ENCODE assay signal across 25 mouse cellular contexts in the genomic region with DNA sequence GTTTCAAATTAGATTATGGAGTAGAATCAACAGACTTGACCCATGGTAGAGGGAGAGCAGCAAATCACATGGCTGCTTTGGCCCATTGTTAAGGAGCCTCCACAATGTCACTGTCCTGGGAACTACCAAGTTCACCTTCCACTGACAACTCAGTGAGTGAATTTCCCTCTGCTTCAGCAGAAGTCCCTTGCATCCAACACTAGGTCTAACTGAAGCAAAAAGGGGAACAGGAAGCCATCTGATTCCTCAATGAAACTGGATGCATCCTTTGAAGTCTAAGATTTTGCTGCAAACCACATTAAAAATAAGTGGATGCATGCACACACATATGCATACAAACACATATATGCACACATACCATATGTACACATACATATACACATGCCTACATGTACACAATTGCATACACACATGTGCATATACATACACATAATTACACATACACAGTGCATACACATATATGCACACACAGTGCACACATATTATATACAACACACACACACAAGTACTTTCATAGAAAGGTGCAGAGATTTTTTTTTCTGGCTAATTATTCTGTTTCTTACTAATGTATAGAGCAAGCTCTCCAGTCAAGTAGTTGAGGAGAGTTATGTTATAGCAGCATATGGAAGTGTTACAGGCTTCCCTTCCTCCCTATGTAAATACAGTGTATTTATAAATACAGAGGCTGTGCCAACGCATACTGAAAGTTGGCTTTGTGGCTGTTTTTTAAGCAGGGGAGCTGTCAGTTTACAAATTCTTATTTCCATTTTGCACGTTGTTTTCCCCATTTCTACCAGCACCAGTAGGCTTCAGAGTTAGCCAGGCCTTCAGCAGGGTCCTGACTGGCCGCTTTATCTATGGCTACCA. TPM values are rescaled to one million over a fixed set of nuclear protein-coding genes. Genes with fewer than 3 reads are reported as not detected.
DNase-seq lines count a peak whose midpoint lies in the region; ATAC-seq and TF ChIP-seq lines count a peak whose summit lies in the region.
"Had no signal": no experiment of that assay in that cellular context is flagged by ENCODE, and none has a peak within 500 bp of the region (broad histone marks: within the 10 kb centered on the region; RNA-seq: fewer than 3 reads in every experiment).

No protein-coding gene starts in this region.

- H3K27ac ChIP-seq in liver, embryonic 16.5 days (ENCODE audit: low read length), result no peak overlapping the region
- no peak overlapping the region for H3K27ac ChIP-seq in CH12.LX (ENCODE audit: insufficient read depth, low read depth)
- no peak overlapping the region for H3K27ac ChIP-seq in embryonic facial prominence, embryonic 10.5 days (replicated peaks)
- H3K27ac ChIP-seq: gastrocnemius, adult 2 months; hindbrain, embryonic 15.5 days; layer of hippocampus, adult 2 months; limb, embryonic 10.5 days; midbrain, embryonic 13.5 days had no signal

- no peaks in the 10 kb centered on the region for H3K79me2 ChIP-seq in CH12.LX (replicated peaks; ENCODE audit: control insufficient read depth, extremely low read depth, insufficient read depth, poor library complexity, severe bottlenecking)

- H3K9ac ChIP-seq in liver, embryonic 16.5 days (ENCODE audit: low read depth, low read length), result no peak overlapping the region; the same call in 1 of the 2 replicates
- H3K9ac ChIP-seq in CH12.LX (ENCODE audit: insufficient read depth, low read depth), result no peak overlapping the region
- H3K9ac ChIP-seq: hindbrain, embryonic 15.5 days; midbrain, embryonic 13.5 days had no signal

- H3K4me3 ChIP-seq in liver, embryonic 16.5 days (ENCODE audit: low read depth, low read length), result no peak overlapping the region
- H3K4me3 ChIP-seq in CH12.LX (replicated peaks in 1 of 3; ENCODE audit: low read depth in 2 of 3, low read length in 2 of 3, poor library complexity in 1 of 3), result no peak overlapping the region
- no peak overlapping the region for H3K4me3 ChIP-seq in embryonic facial prominence, embryonic 10.5 days
- H3K4me3 ChIP-seq: gastrocnemius, adult 2 months; hindbrain, embryonic 15.5 days; layer of hippocampus, adult 2 months; limb, embryonic 10.5 days; megakaryocyte, embryonic 14.5 days; midbrain, embryonic 13.5 days had no signal

- H3K36me3 ChIP-seq in liver, embryonic 16.5 days (ENCODE audit: control insufficient read depth, insufficient read depth), result no peaks in the 10 kb centered on the region
- H3K36me3 ChIP-seq in CH12.LX (replicated peaks in 1 of 2; ENCODE audit: control insufficient read depth in 1 of 2, insufficient read depth in 1 of 2, low read length in 1 of 2), result no peaks in the 10 kb centered on the region
- no peaks in the 10 kb centered on the region for H3K36me3 ChIP-seq in embryonic facial prominence, embryonic 10.5 days (replicated peaks)
- H3K36me3 ChIP-seq: hindbrain, embryonic 15.5 days; limb, embryonic 10.5 days; midbrain, embryonic 13.5 days had no signal

- no peak for TF ChIP-seq POLR2A in CH12.LX (IDR thresholded peaks at IDR 0.05; ENCODE audit: low read depth, low read length)

- TF ChIP-seq RAD21 in CH12.LX (IDR thresholded peaks at IDR 0.05; ENCODE audit: low read depth, low read length), result no peak

- no peak for DNase-seq in liver
- DNase-seq in CH12.LX (ENCODE audit: extremely low read depth), result no peak
- DNase-seq in brain, adult 2 months (ENCODE audit: low read depth, low spot score), result peak; percentile 51
- no peak for DNase-seq in embryonic facial prominence, embryonic 10.5 days (ENCODE audit: low spot score)
- DNase-seq in embryo, embryonic 10 days (ENCODE audit: low spot score), result no peak
- DNase-seq: adrenal gland, adult 8-10 months; cerebellum, adult 8-10 months; gastrocnemius, adult 2 months; heart, postnatal 4 days; kidney, adult 9 months; kidney, postnatal 14 days; right cerebral cortex, postnatal 14 days; thymus, postnatal 14 days had no signal

- no peaks in the 10 kb centered on the region for H3K4me1 ChIP-seq in liver, embryonic 16.5 days (ENCODE audit: control insufficient read depth, low read depth, low read length)
- peaks cover 6 to 12% of the 10 kb centered on the region in 2 experiments; a peak in 2 of 4 replicates for H3K4me1 ChIP-seq in CH12.LX (ENCODE audit: control insufficient read depth in 1 of 2, insufficient read depth in 2 of 2)
- H3K4me1 ChIP-seq in embryonic facial prominence, embryonic 10.5 days, result peaks cover 18% of the 10 kb centered on the region
- H3K4me1 ChIP-seq: hindbrain, embryonic 15.5 days; midbrain, embryonic 13.5 days had no signal

- dilution Hi-C loops in CH12.LX (cut with MboI; ENCODE audit: extremely low pct_ligation_motif_present, extremely low pct_unique_long_range_greater_than_20kb, low sequenced_read_pairs), result no loop called here

- no peak for TF ChIP-seq CTCF in CH12.LX (conservative IDR thresholded peaks at IDR 0.05 in 1 of 2, IDR thresholded peaks at IDR 0.05 in 1 of 2; ENCODE audit: low read depth in 2 of 2, low read length in 2 of 2)

- 53% methylated on average over 3 of the region's 3 CpGs for WGBS in liver, embryonic 16.5 days (ENCODE audit: insufficient replicate concordance)
- 85% methylated on average over 3 of the region's 3 CpGs for WGBS in embryonic facial prominence, embryonic 10.5 days

- no peak for TF ChIP-seq EP300 in CH12.LX (IDR thresholded peaks at IDR 0.05; ENCODE audit: low read length)

- in situ Hi-C loops in CH12.LX (cut with MboI; ENCODE audit: low pct_ligation_motif_present, low pct_unique_long_range_greater_than_20kb, low sequenced_read_pairs), result no loop called here

- 0 out of 2 replicates have a peak overlapping the region, but pooled peaks have one; percentile 1 for H3K4me2 ChIP-seq in liver, embryonic 16.5 days (ENCODE audit: low read depth, low read length)
- H3K4me2 ChIP-seq in CH12.LX (ENCODE audit: insufficient read depth, low read depth, poor library complexity, severe bottlenecking), result no peak overlapping the region
- H3K4me2 ChIP-seq: hindbrain, embryonic 15.5 days; midbrain, embryonic 13.5 days had no signal

- no peaks in the 10 kb centered on the region for H3K27me3 ChIP-seq in liver, embryonic 16.5 days (ENCODE audit: control insufficient read depth, insufficient read depth, low read depth, low read length)
- no peaks in the 10 kb centered on the region for H3K27me3 ChIP-seq in CH12.LX (replicated peaks)
- no peaks in the 10 kb centered on the region for H3K27me3 ChIP-seq in embryonic facial prominence, embryonic 10.5 days (replicated peaks; ENCODE audit: low read depth, poor library complexity, severe bottlenecking)

- H3K9me3 ChIP-seq in liver, embryonic 16.5 days (replicated peaks; ENCODE audit: control insufficient read depth, low read length), result no peaks in the 10 kb centered on the region
- H3K9me3 ChIP-seq in CH12.LX (replicated peaks; ENCODE audit: low read length), result no peaks in the 10 kb centered on the region
- H3K9me3 ChIP-seq in embryonic facial prominence, embryonic 10.5 days, result no peaks in the 10 kb centered on the region
- H3K9me3 ChIP-seq: hindbrain, embryonic 15.5 days; limb, embryonic 10.5 days; megakaryocyte, embryonic 14.5 days; midbrain, embryonic 13.5 days had no signal

- no peak for ATAC-seq in liver, embryonic 16.5 days (ENCODE audit: low read depth)
- peak; percentile 49 to 64 for ATAC-seq in hematopoietic stem cell, adult 5-6 weeks (replicated peaks in 1 of 2; ENCODE audit: insufficient read depth in 1 of 2, low FRiP score in 2 of 2, low TSS enrichment in 1 of 2, low read depth in 1 of 2, poor library complexity in 2 of 2, severe bottlenecking in 2 of 2)
- ATAC-seq: activated CD4-positive, CD25-positive, alpha-beta regulatory T cell, adult 4 months; midbrain, embryonic 13.5 days had no signal

TF ChIP-seq in CH12.LX, 34 proteins besides CTCF, POLR2A, EP300 and RAD21:
- TF ChIP-seq SIN3A (IDR thresholded peaks at IDR 0.05; ENCODE audit: low read length) (no peak), IRF4 (IDR thresholded peaks at IDR 0.05; ENCODE audit: low read depth, low read length) (peak; percentile 19; the same call in 1 of the 2 replicates)
TF ChIP-seq in CH12.LX: peak in this region for 1.

RNA-seq across cellular contexts. Expression of a gene that starts 27.7 kb away (rescaled TPM):
- 0.43 and 0.67 TPM in 2 replicates for polyA plus RNA-seq in liver, embryonic 16.5 days (2015; fragmentation: Nextera tagmentation; extraction: Ambion mirVana)
- total RNA-seq in CH12.LX (2012; rRNA removed) (not detected in 2 replicates), CH12.LX (2014; rRNA removed) (not detected in 2 replicates)
- polyA plus RNA-seq in CH12.LX (2012; ENCODE audit: insufficient read length, low read depth), result not detected in 2 replicates
- total RNA-seq in hematopoietic stem cell, adult 5-6 weeks (2017), result not detected in 2 replicates
- 1.3 and 1.7 TPM in 2 replicates for polyA plus RNA-seq in embryonic facial prominence, embryonic 10.5 days (2016; fragmentation: Nextera tagmentation; extraction: Ambion mirVana)
- total RNA-seq: liver, adult 2 months; monocyte, adult 5-6 weeks; neutrophil, adult 5-6 weeks had no signal
- polyA plus RNA-seq: activated CD4-positive, CD25-positive, alpha-beta regulatory T cell, adult 4 months; C2C12 had no signal
